Mouse (Mus musculus) central nervous system, embryonic 11.5 days (tissue): ENCODE measurements around the gene Ugt1a10. TPM values are rescaled to one million over a fixed set of nuclear protein-coding genes. Genes with fewer than 3 reads are reported as not detected.

Source experiments
- polyA plus RNA-seq: library from polyadenylated mRNA; depleted of rRNA; stranded (reverse); fragments of >200 nt; gene quantifications from 2 replicates; pipeline ENCODE4 v1.2.3, GENCODE M21; 2012; rRNA removed

Gene Ugt1a10
- not detected in 2 replicates for polyA plus RNA-seq

GRCm38 (mm10) chr1:88055088-88055487, at the start of gene Ugt1a10:
Gene Ugt1a10, plus strand, starts transcription at chr1:88055388.

DNA sequence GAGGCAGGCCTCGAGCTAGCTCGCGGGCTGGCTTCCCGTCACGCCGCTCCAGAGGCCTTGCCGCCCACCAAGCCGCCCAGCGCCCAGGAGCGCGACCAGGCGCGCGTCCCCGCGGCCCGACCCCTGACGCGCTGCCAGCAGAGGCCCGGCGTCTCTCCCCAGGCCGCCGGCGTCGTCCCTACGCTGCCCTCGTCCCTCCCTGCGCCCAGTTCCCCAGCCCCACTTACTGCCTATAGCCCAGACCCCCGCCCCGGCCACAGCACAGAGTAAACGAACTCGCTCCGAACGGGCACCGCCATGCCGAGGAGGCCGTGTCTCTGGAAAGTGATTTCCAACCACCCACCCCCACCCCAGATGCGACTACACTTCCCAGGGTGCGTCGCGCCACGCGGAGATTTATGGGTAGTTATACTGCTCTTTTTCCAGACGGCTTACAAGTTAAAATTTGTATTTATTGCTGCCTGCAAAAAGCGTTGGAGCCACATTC, 46.9 kb upstream of the Ugt1a10 start, which contains the start of gene Usp40:
Usp40 (minus strand) TSS at position 341 of the 487 bp plus-strand sequence.

DNA sequence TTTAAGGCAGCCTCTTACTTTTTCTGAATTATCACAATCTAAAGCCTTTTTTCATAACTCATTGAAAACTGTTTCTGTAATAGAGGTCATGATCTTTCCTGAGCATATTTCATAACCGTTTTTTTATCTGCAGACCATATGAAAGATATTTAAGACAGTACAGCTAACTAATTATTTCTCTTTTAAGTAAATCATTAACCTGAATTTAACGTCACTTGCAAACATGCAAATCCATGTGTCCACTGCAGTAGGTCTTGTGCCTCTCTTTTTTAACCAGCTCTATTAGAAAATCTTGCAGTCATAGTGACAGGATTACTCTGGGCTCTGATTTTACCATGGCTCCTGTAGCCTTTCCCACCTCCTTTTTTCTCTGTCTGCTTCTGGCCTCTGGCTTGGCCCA, 15.3 kb downstream of the Ugt1a10 start, which contains the start of gene Ugt1a9:
Ugt1a9 (plus strand) TSS at position 306 of the 400 bp plus-strand sequence.

DNA sequence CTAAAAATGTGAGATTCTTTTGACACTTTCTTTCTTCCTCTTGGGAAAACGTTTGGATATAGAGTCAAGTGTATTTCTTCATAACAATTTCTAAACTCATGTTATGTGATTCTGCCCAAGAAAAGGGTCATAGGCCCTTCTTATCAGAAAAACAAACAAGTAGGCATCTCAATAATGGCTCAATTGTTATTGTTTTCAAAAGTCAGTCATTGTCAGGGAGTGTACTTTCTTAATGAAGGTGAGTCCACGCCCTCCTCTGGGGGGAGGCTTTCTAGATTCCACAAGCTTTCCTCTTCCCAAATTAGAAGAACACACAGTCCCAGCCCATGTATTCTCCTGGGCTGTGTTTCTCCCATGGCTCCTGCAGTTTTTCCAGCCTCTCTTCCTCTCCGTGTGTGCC, 32.3 kb downstream of the Ugt1a10 start, which contains the start of gene Ugt1a8:
Ugt1a8 (plus strand) TSS at position 301 of the 400 bp plus-strand sequence.

DNA sequence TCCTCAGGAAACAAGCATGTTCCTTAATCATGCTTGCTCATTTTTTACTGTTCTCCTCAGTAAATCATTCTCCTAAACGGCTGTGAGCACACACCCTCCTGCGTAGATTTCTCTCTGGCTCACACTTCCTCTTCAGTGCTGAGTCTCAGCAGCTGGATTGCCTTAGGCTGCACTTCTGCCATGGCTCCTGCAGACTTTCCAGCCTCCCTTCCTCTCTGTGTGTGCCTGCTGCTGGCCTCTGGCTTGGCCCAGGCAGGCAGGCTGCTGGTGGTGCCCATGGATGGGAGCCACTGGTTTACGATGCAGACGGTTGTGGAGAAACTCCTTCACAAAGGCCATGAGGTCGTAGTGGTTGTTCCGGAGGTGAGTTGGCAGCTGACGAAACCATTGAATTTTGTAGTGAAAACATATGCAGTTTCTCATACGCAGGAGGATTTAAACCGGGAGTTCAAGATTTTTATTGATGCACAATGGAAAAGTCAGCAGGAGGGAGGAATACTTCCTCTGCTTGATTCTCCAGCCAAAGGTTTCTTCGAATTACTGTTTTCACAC, 39.8 kb downstream of the Ugt1a10 start, which contains the start of gene Ugt1a7c:
Ugt1a7c (plus strand) TSS at position 122 of the 552 bp plus-strand sequence.

GRCm38 (mm10) chr1:88103019-88103418, 47.8 kb downstream of the Ugt1a10 start, which contains the start of gene Ugt1a6b:
Gene Ugt1a6b, plus strand, starts transcription at chr1:88103252.

GRCm38 (mm10) chr1:88134457-88135011, 79.3 kb downstream of the Ugt1a10 start, which contains the start of gene Ugt1a6a:
Gene Ugt1a6a, plus strand, starts transcription at chr1:88134809.

DNA sequence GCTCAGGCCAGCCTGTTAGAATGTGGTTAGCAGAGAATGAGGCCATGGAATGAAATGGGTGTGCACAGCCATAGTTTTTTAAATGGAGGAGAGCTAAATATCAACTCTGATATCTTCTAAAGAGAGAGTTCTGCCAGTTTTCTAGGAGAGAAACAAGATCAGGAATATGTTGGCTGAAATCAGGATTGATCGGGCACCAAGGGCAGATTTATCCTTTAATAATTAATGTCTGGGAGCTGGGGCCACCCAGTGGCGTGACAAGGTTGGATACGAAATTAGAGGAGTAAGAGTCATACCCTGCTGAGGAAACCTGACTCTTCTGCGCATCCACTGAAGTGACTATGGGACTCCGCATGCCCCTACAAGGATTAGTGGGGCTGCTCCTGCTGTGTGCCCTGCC, 110.5 kb downstream of the Ugt1a10 start, which contains the start of gene Ugt1a5:
Ugt1a5 (plus strand) TSS at position 302 of the 400 bp plus-strand sequence.

GRCm38 (mm10) chr1:88200456-88200855, 145.3 kb downstream of the Ugt1a10 start, which contains the start of gene Ugt1a2:
Gene Ugt1a2, plus strand, starts transcription at chr1:88200601.

DNA sequence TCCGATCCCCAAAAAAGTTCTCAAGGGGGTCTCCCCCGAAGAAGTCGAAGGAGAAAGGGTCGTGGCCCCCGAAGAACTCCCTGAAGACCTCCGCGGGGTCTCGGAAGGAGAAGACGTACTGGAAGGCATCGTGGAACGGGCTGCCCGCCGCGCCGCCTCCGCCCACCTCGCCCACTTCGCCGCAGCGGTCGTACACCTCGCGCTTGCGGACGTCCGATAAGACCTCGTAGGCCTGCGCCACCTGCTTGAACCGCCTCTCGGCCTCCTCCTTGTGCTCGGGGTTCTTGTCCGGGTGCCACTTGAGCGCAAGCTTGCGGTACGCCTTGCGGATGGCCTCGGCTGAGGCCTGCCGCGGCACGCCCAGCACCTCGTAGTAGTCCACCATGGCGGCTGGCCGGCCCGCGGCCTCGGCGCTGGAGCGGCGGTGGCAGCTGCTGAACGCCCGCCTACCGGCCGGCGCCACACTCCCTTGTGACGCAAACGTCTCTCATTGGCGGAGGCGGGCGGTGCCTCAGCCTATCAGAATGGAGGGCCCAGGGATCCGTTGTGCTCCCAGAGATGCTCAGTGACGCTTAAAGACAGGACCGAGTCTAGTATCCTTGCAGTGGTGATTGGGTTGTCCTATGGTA, 150.2 kb downstream of the Ugt1a10 start, which contains the start of gene Dnajb3:
Dnajb3 (minus strand) TSS at position 489 of the 629 bp plus-strand sequence.

DNA sequence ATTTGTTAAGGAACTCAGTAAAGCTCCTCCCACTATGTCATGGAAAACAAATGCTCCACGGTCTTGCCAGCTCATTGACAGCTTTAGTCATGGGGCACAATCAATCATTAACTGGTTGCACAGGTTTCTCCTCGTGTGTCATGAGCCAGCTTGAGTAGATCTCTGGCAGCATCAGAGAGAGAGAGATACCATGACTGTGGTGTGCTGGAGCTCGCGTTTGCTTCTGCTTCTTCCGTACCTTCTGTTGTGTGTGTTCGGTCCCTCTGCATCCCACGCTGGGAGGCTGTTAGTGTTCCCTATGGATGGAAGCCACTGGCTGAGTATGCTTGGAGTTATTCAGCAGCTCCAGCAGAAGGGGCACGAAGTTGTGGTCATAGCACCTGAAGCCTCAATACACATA, 156.6 kb downstream of the Ugt1a10 start, which contains the start of gene Ugt1a1:
Ugt1a1 (plus strand) TSS at position 148 of the 400 bp plus-strand sequence.

DNA sequence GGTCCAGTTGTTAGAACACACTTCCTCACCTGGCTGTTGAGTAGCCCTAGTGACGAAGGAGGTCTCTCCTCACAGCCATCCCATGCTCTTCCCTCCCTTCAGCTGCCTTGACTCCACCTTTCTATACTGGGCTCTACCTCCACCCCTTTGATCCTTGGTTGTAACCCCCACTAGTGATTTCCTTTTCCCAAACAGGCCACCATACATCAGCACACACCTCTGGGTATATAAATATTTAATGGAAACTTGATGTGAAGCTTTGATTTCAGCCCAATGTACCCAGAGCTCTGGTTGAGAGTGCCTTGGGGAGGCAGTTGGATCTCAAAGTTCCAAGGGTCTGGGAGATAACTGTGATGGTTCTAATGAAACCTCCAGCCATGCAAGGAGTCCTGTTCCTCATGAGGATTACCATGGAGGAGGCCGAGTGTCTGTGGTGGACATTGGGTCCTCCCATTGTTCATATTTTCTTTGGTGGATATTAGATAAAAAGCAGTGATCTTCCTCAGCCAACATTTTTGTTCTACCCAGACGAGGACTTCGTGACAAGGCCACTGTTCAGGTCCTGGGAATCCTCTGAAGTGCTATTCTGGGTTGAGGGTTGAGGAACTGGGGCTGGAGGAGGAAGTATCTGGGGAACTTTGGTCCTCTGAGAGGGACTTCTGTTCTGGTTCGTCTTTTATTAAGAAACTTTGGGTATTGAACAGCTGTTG, 171.6 kb downstream of the Ugt1a10 start, which contains the start of gene Mroh2a:
Mroh2a (plus strand) TSS at position 317 of the 710 bp plus-strand sequence.

Other genes with a start within 250 kb of the Ugt1a10 start
- gene Dgkd, start 202.1 kb upstream of the Ugt1a10 start, polyA plus RNA-seq: 39.4 and 39.7 TPM in 2 replicates
- gene Usp40, start 46.8 kb upstream of the Ugt1a10 start, polyA plus RNA-seq: 19.9 and 29.0 TPM in 2 replicates
- not detected in 2 replicates for gene Ugt1a9, start 15.4 kb downstream of the Ugt1a10 start, polyA plus RNA-seq
- not detected in 2 replicates for gene Ugt1a8, start 32.4 kb downstream of the Ugt1a10 start, polyA plus RNA-seq
- gene Ugt1a7c, start 39.7 kb downstream of the Ugt1a10 start, polyA plus RNA-seq: 0.53 and 0.65 TPM in 2 replicates
- gene Ugt1a6b, start 47.9 kb downstream of the Ugt1a10 start, polyA plus RNA-seq: 0.07 TPM in 1 of 2 replicates, not detected in the other
- 0.29 and 0.59 TPM in 2 replicates for gene Ugt1a6a, start 79.4 kb downstream of the Ugt1a10 start, polyA plus RNA-seq
- gene Ugt1a5, start 110.6 kb downstream of the Ugt1a10 start, polyA plus RNA-seq: 0.04 TPM in 1 of 2 replicates, not detected in the other
- 0.06 TPM in 1 of 2 replicates, not detected in the other for gene Ugt1a2, start 145.2 kb downstream of the Ugt1a10 start, polyA plus RNA-seq
- gene Dnajb3, start 150.4 kb downstream of the Ugt1a10 start, polyA plus RNA-seq: 8.1 and 9.4 TPM in 2 replicates
- gene Ugt1a1, start 156.6 kb downstream of the Ugt1a10 start, polyA plus RNA-seq: 0.12 TPM in 1 of 2 replicates, not detected in the other
- gene Mroh2a, start 171.6 kb downstream of the Ugt1a10 start, polyA plus RNA-seq: 0.10 TPM in 1 of 2 replicates, not detected in the other
- gene Hjurp, start 222.2 kb downstream of the Ugt1a10 start, polyA plus RNA-seq: 257 and 303 TPM in 2 replicates
- 0.02 TPM in 2 replicates for gene Trpm8, start 222.3 kb downstream of the Ugt1a10 start, polyA plus RNA-seq